Mouse (Mus musculus) liver, embryonic 14.5 days (tissue): ENCODE measurements at regions not wholly inside any gene's neighbourhood (a gene's known extent, or its start where the extent isn't known, plus 50 kb on each side); places are given as distances from the start of the nearest gene placed in this dataset.

Experiments
- ATAC-seq: fragments of 200-750 bp; cut with Nextera tagmentation; 2 replicates; pipeline ENCODE4 v1.8.0; 2017; ENCODE audit warnings: moderate number of reproducible peaks, mild to moderate bottlenecking, moderate library complexity; ENCODE audit not compliant: insufficient read depth
- DNase-seq, 3 experiments: peaks; one replicate each; pipeline ENCODE4 v3.0.0-alpha.2; 2012 to 2013; ENCODE audit warnings: low read depth in 3 of 3, low spot score in 3 of 3
- H3K27ac ChIP-seq: fragments of 300-500 bp; sonication (generic); 2 replicates; pipeline ENCODE4 v1.5.1; 2014; ENCODE audit warnings: moderate library complexity, mild to moderate bottlenecking, control low read depth, inconsistent platforms
- H3K27me3 ChIP-seq: fragments of 300-500 bp; sonication (generic); 2 replicates; pipeline ENCODE4 v1.6.1; 2014; ENCODE audit warnings: mild to moderate bottlenecking, low read length, moderate library complexity; ENCODE audit not compliant: control insufficient read depth, insufficient read depth
- H3K36me3 ChIP-seq: fragments of 300-500 bp; sonication (generic); replicated peaks from 2 replicates; pipeline ENCODE4 v1.6.1; 2014; ENCODE audit warnings: low read depth; ENCODE audit not compliant: control insufficient read depth, insufficient read depth
- H3K4me1 ChIP-seq, 2 experiments: fragments of 200-500 bp in 1 of 2; fragments of 300-500 bp in 1 of 2; sonication (generic) in 1 of 2; replicated peaks; 2 replicates each; pipeline ENCODE4 v1.6.1; 2012 to 2014; ENCODE audit warnings: antibody characterized with exemption in 1 of 2, inconsistent platforms in 1 of 2, low read length in 1 of 2; ENCODE audit not compliant: control insufficient read depth in 2 of 2, insufficient read depth in 2 of 2
- H3K4me2 ChIP-seq: fragments of 300-500 bp; sonication (generic); 2 replicates; pipeline ENCODE4 v1.6.1; 2014; ENCODE audit warnings: low read depth, mild to moderate bottlenecking, control low read depth, moderate library complexity
- H3K4me3 ChIP-seq, 2 experiments: fragments of 200-500 bp in 1 of 2; fragments of 300-500 bp in 1 of 2; sonication (generic) in 1 of 2; 2 replicates each; pipeline ENCODE4 v1.5.1; 2012 to 2014; ENCODE audit warnings: low read depth in 2 of 2, low read length in 2 of 2, mild to moderate bottlenecking in 2 of 2, control low read depth in 1 of 2, inconsistent platforms in 1 of 2, moderate library complexity in 1 of 2; ENCODE audit not compliant: insufficient read depth in 1 of 2
- H3K9ac ChIP-seq: fragments of 300-500 bp; sonication (generic); replicated peaks from 2 replicates; pipeline ENCODE4 v1.6.1; 2014; ENCODE audit warnings: mild to moderate bottlenecking, control low read depth, moderate library complexity
- H3K9me3 ChIP-seq: fragments of 300-500 bp; sonication (generic); 2 replicates; pipeline ENCODE4 v1.6.1; 2016; ENCODE audit warnings: low read length, mixed read lengths; ENCODE audit not compliant: control insufficient read depth
- CTCF ChIP-seq: IDR thresholded peaks from 2 replicates; pipeline ENCODE4 v1.5.1; 2016; ENCODE audit warnings: antibody characterized with exemption, low read depth, control low read depth
- EP300 ChIP-seq: IDR thresholded peaks from 2 replicates; pipeline ENCODE4 v1.6.1; 2016; ENCODE audit warnings: antibody characterized with exemption, low read depth
- WGBS: fragments of 180-500 bp; shearing (Covaris S2); extraction: QIAGEN DNeasy Blood & Tissue Kit; methylation state at CpG from one replicate; pipeline ENCODE4 v1.1.7; 2014; ENCODE audit not compliant: insufficient replicate concordance; 5-methylcytosine and 5-hydroxymethylcytosine counted together

DNA sequence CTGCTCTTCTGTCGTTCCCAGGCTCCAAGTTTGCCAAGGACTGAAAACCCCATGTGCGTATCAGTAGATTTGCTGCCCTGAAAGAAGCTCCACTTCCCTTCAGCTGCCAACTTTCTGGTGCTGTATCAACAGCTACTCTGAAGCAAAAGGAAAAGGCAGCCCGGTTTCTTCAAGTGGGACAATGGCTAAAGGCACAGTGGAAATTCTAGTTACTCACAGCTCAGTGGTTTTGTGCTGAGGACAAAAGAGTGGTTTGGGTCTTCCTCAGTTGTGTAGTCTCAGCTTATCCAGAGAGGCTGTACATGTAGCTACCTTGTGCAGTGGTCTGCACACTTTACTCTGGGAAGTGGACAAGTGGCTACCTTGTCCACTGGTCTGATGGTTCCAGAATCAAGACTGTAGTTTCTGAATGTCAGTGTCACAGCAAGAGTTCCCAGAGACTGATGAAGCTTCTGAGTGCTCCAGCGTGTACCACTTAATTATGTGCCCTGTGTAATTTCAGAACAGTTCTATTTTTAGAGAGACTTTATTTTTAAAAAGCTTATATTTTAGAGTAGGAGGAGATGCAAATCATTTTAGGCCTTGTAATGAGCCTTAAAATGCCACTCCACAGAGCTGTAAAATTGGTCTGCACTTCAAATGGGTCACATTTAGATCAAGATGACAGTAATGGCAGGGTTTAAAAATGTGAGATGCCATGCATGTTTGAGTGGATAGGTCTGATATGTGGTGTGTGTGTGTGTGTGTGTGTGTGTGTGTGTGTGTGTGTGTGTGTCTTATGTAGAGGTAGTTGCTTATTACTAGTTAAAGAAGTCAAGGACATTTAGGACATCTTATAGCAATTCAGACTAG lies 52.4 kb upstream of the Plppr4 start:
- Histone ChIP-seq H3K36me3 (no peaks in the 10 kb centered on the region), H3K4me2 (no peak overlapping the region), H3K4me1 (no peaks in the 10 kb centered on the region), H3K27me3 (no peaks in the 10 kb centered on the region), H3K9me3 (no peaks in the 10 kb centered on the region), H3K27ac (no peak overlapping the region), H3K9ac (no peak overlapping the region), H3K4me3 (no peak overlapping the region)
- ATAC-seq (no peak), DNase-seq (no peak)
- TF ChIP-seq CTCF (no peak), EP300 (no peak)
- 56% methylated on average over 4 of the region's 4 CpGs for WGBS
